Mouse (Mus musculus): ENCODE results near the gene Mcm8.

GRCm38 (mm10) chr2:132853051-132853450 lies 37.1 kb downstream of the Mcm8 start:
- TF ChIP-seq POLR2A (IDR thresholded peaks at IDR 0.05; ENCODE audit: borderline replicate concordance, low read depth, low read length): no peak
- no peak for TF ChIP-seq CTCF (IDR thresholded peaks at IDR 0.05; ENCODE audit: low read depth, low read length)
